Mouse (Mus musculus) intestine, postnatal 0 days (tissue): Measurements from ENCODE around the gene Lrp5. TPM values are rescaled to one million over a fixed set of nuclear protein-coding genes. Genes with fewer than 3 reads are reported as not detected.

ENCODE experiments used
- ATAC-seq: fragments of 200-750 bp; cut with Nextera tagmentation; 2 replicates; pipeline ENCODE4 v1.8.0; 2017; ENCODE audit warnings: mild to moderate bottlenecking, moderate TSS enrichment, moderate library complexity
- H3K27ac ChIP-seq: fragments of 300-500 bp; sonication (generic); 2 replicates; pipeline ENCODE4 v1.5.1; 2014; ENCODE audit warnings: mild to moderate bottlenecking, low read depth, low read length, moderate library complexity
- H3K27me3 ChIP-seq: fragments of 300-500 bp; sonication (generic); replicated peaks from 2 replicates; pipeline ENCODE4 v1.6.1; 2014; ENCODE audit warnings: low read length, mixed read lengths; ENCODE audit not compliant: control insufficient read depth, insufficient read depth
- H3K36me3 ChIP-seq: fragments of 300-500 bp; sonication (generic); 2 replicates; pipeline ENCODE4 v1.6.1; 2014; ENCODE audit warnings: mild to moderate bottlenecking, moderate library complexity; ENCODE audit not compliant: control insufficient read depth, insufficient read depth
- H3K4me1 ChIP-seq: fragments of 300-500 bp; sonication (generic); replicated peaks from 2 replicates; pipeline ENCODE4 v1.6.1; 2014; ENCODE audit warnings: antibody characterized with exemption, low read length, mixed read lengths; ENCODE audit not compliant: control insufficient read depth, insufficient read depth
- H3K4me2 ChIP-seq: fragments of 300-500 bp; sonication (generic); replicated peaks from 2 replicates; pipeline ENCODE4 v1.6.1; 2014; ENCODE audit warnings: low read depth, mild to moderate bottlenecking, moderate library complexity
- H3K4me3 ChIP-seq: fragments of 300-500 bp; sonication (generic); 2 replicates; pipeline ENCODE4 v1.5.1; 2014; ENCODE audit warnings: low read depth, low read length
- H3K9ac ChIP-seq: fragments of 300-500 bp; sonication (generic); 2 replicates; pipeline ENCODE4 v1.6.1; 2014; ENCODE audit warnings: mild to moderate bottlenecking, low read depth, low read length
- H3K9me3 ChIP-seq: fragments of 300-500 bp; sonication (generic); 2 replicates; pipeline ENCODE4 v1.6.1; 2016; ENCODE audit warnings: mixed run types; ENCODE audit not compliant: control insufficient read depth
- CTCF ChIP-seq: sonication (generic); IDR thresholded peaks from 2 replicates; pipeline ENCODE4 v1.5.1; 2016; ENCODE audit warnings: low read depth, mild to moderate bottlenecking, control low read depth, antibody characterized with exemption, moderate library complexity
- WGBS: fragments of 180-500 bp; shearing (Covaris S2); extraction: QIAGEN DNeasy Blood & Tissue Kit; methylation state at CpG from one replicate; pipeline ENCODE4 v1.1.7; 2014; 5-methylcytosine and 5-hydroxymethylcytosine counted together
- polyA plus RNA-seq: library from polyadenylated mRNA; unstranded; fragments of >200 nt; fragmentation: Nextera tagmentation; extraction: Ambion mirVana; gene quantifications from 2 replicates; pipeline ENCODE4 v1.2.1, GENCODE M21; 2015

The Lrp5 gene
- polyA plus RNA-seq, 1 experiment from 2014 or later, result 2.8 TPM

- H3K27me3 ChIP-seq, result no peaks in the 10 kb centered on the region
- H3K27ac ChIP-seq, result peak overlapping the region; percentile 96
- WGBS, result 15% methylated on average over 10 of the region's 10 CpGs
- H3K9ac ChIP-seq, result peak overlapping the region; percentile 74; the same call in 1 of the 2 replicates
- TF ChIP-seq CTCF, result no peak
- peak overlapping the region; percentile 86 for H3K4me2 ChIP-seq
- peaks cover 15% of the 10 kb centered on the region; the same call in 1 of the 2 replicates for H3K36me3 ChIP-seq
- ATAC-seq, result peak; percentile 76
- no peaks in the 10 kb centered on the region for H3K9me3 ChIP-seq
- 0 out of 2 replicates have a peak, but pooled peaks cover 3% of the 10 kb centered on the region for H3K4me1 ChIP-seq
- H3K4me3 ChIP-seq, result peak overlapping the region; percentile 73
Observed at GRCm38 (mm10) chr19:3709013-3709787, 22.8 kb upstream of the Lrp5 start.

DNA sequence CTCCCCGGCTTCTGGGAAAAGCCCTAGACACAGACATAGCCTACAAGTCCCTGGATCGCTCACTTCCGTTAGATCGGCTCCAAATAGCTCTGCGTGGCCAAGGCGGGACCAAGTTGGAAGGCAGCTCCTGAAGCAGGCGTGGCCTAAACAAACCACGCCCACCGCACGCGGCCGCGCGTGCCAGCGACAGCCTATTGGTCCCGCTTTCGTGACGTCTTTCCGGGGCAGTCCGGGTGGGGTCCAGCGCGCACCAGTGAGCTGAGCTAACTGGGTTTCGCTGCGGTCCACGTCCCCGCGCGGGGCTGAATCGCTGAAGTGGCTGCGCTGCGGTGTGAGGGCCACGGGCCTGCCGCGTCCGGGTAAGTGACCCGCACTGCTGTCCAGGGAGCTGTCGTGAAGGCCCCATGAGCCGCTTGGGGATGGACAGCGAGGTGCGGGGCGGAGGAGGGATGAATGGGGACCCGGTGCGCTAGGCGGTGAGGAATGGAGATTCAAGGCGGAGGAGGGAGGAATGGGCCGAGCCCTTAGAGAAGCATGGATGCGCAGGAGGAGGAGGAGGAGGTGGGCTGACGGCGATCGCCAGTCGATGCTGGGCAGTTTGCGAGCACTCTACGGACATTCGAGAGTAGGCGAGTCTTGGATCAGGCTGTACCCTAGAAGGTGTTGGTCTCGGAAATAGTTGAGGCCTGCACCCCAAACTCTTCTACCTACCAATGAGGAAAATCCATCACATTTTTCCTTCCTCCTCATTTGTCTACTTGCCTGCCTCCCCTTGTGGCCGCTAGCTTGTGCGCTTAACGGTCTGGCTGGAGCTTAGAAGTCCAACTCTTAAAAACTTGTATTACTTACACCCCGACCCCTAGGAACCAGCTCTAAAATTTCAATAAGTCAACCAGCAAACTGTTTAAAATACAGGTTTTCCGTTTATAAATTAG, 22.0 kb upstream of the Lrp5 start, which contains the start of gene 1810055G02Rik:
Gene 1810055G02Rik, plus strand, starts transcription at position 216 of the 935 bp plus-strand sequence.
- Histone ChIP-seq H3K4me3 (peak within 1 kb of the TSS; percentile 73), H3K27me3 (no peaks in the 10 kb centered on the region), H3K27ac (peak within 1 kb of the TSS; percentile 96), H3K9me3 (no peaks in the 10 kb centered on the region), H3K36me3 (peaks cover 9% of the 10 kb centered on the region; the same call in 1 of the 2 replicates), H3K9ac (peak within 1 kb of the TSS; percentile 74), H3K4me1 (0 out of 2 replicates have a peak, but pooled peaks cover 3% of the 10 kb centered on the region), H3K4me2 (peak within 1 kb of the TSS; percentile 86)
- ATAC-seq, result peak; percentile 86
- peak; percentile 36; the same call in 1 of the 2 replicates for TF ChIP-seq CTCF
- 1% methylated on average over 61 of the region's 61 CpGs for WGBS

DNA sequence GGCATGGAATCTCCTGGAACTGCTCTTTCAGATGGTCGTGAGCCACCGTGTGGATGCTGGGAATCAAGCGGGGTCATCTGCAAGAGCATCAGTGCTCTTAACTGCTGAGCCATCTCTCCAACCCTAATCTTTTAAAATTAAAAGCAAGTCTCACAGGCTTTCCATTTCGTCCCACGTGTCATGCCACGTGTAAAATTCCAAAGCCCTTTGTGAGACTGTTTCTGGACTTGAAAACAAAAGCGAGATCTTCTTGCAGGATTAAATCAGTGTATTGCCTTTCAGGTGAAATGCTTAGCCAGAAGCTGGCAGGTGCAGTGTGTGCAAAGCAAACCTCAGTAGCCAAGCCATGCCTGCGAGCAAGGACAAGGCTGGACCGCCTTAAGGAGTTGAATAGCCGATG, 21.2 kb upstream of the Lrp5 start:
- no peak; the same call in 1 of the 2 replicates for ATAC-seq

GRCm38 (mm10) chr19:3706258-3706657, 19.9 kb upstream of the Lrp5 start:
- ATAC-seq, result no peak
- H3K27me3 ChIP-seq, result no peaks in the 10 kb centered on the region
- no peaks in the 10 kb centered on the region for H3K36me3 ChIP-seq
- H3K4me3 ChIP-seq, result no peak overlapping the region
- TF ChIP-seq CTCF, result peak; percentile 40
- no peak overlapping the region for H3K27ac ChIP-seq
- WGBS, result 48% methylated on average over 1 of the region's 1 CpGs
- 0 out of 2 replicates have a peak, but pooled peaks cover 3% of the 10 kb centered on the region for H3K4me1 ChIP-seq
- no peak overlapping the region for H3K4me2 ChIP-seq
- no peak overlapping the region for H3K9ac ChIP-seq
- no peaks in the 10 kb centered on the region for H3K9me3 ChIP-seq

More for the DNA sequence above, 21.2 kb upstream of the Lrp5 start:
- Histone ChIP-seq H3K27ac (peak overlapping the region; percentile 64), H3K27me3 (no peaks in the 10 kb centered on the region), H3K36me3 (peaks cover 7% of the 10 kb centered on the region; the same call in 1 of the 2 replicates), H3K9ac (peak overlapping the region; percentile 74; the same call in 1 of the 2 replicates), H3K4me2 (peak overlapping the region; percentile 86), H3K9me3 (no peaks in the 10 kb centered on the region), H3K4me3 (peak overlapping the region; percentile 73), H3K4me1 (0 out of 2 replicates have a peak, but pooled peaks cover 3% of the 10 kb centered on the region)
- no peak for TF ChIP-seq CTCF
- 42% methylated on average over 10 of the region's 10 CpGs for WGBS

DNA sequence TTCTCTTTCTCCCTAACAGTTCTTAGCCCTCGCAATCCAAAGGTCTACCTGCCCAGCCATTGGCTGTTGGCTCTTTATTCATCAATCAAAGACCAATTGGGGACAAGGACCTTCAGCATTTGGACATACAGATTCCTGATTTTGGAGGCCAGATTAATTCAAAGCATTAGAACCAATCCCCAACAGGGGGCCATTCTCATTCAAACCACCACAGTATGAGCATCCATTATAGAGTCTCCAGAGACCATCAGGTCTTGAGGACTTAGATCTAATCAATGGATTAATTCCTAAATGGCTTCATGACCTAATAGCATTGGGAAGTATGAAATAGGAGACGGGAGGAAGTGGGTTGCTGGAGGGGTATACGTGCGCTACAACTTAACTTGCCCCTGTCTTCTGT, 16.1 kb upstream of the Lrp5 start:
- no peak for ATAC-seq
- no peak for TF ChIP-seq CTCF
- Histone ChIP-seq H3K27ac (no peak overlapping the region), H3K4me3 (no peak overlapping the region), H3K4me1 (no peaks in the 10 kb centered on the region), H3K36me3 (no peaks in the 10 kb centered on the region), H3K27me3 (no peaks in the 10 kb centered on the region), H3K4me2 (no peak overlapping the region), H3K9ac (no peak overlapping the region), H3K9me3 (no peaks in the 10 kb centered on the region)
- WGBS, result 93% methylated on average over 4 of the region's 4 CpGs
